Comparison of ENCODE assay signal across 11 mouse cellular contexts in the genomic region with DNA sequence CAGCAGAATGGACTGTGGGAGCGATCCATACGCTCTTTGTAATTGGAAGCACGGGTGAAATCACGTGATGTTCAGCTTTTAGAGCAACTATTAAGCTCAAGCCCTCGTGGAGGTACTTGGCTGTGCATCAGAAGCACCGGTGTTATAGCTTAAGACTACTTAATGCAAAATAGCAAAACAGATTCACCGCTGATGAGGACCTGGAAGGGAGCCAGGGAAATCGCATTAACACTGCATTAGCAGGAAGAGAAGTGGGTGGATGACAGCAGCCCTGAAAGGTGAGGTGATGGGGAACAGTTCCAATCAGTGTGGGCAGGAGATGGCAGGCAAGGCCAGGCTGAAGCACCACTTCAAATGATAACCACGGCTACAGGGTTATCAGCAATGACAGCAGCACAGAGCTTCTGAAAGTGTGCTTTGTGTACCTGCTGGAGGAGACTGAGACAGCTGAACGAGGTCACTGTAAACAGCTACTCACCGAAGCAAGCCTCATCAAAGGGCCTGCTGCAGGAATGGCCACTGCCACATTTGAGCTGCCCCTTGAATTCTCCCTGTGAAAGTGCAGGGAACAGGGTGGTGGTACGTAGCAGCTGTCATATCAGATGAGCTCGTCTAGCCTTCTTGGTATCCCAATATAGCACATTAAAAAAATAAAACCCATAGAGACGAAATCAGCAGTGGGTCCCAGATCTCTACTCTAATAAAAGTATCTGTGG. TPM values are rescaled to one million over a fixed set of nuclear protein-coding genes. Genes with fewer than 3 reads are reported as not detected.
DNase-seq lines count a peak whose midpoint lies in the region; ATAC-seq and TF ChIP-seq lines count a peak whose summit lies in the region.
"Had no signal": no experiment of that assay in that cellular context is flagged by ENCODE, and none has a peak within 500 bp of the region (broad histone marks: within the 10 kb centered on the region; RNA-seq: fewer than 3 reads in every experiment).

No protein-coding gene starts in this region.

- H3K36me3 ChIP-seq in hindbrain, embryonic 13.5 days, result no peaks in the 10 kb centered on the region
- no peaks in the 10 kb centered on the region for H3K36me3 ChIP-seq in hindbrain, embryonic 10.5 days
- no peaks in the 10 kb centered on the region for H3K36me3 ChIP-seq in midbrain, embryonic 13.5 days

- no peak overlapping the region for H3K4me2 ChIP-seq in hindbrain, embryonic 13.5 days
- H3K4me2 ChIP-seq in midbrain, embryonic 13.5 days (replicated peaks), result no peak overlapping the region

- no peak for TF ChIP-seq POLR2A in cortical plate, adult 2 months (IDR thresholded peaks at IDR 0.05; ENCODE audit: extremely low read depth, insufficient read depth, low read length)

- TF ChIP-seq CTCF in cortical plate, adult 2 months (IDR thresholded peaks at IDR 0.05; ENCODE audit: extremely low read depth, insufficient read depth, low read length), result no peak

- DNase-seq in hindbrain, embryonic 10.5 days (ENCODE audit: low spot score), result no peak
- peak; percentile 71 for DNase-seq in cerebellum, adult 11-12 months
- no peak for DNase-seq in gastrocnemius, postnatal 25 days
- DNase-seq: gastrocnemius, postnatal 14 days had no signal

- no peak overlapping the region for H3K9ac ChIP-seq in hindbrain, embryonic 13.5 days
- H3K9ac ChIP-seq in midbrain, embryonic 13.5 days (replicated peaks), result no peak overlapping the region

- H3K9me3 ChIP-seq in hindbrain, embryonic 13.5 days, result no peaks in the 10 kb centered on the region
- H3K9me3 ChIP-seq in hindbrain, embryonic 10.5 days, result no peaks in the 10 kb centered on the region
- H3K9me3 ChIP-seq in midbrain, embryonic 13.5 days, result no peaks in the 10 kb centered on the region

- H3K4me1 ChIP-seq in hindbrain, embryonic 13.5 days (replicated peaks), result peaks cover 14% of the 10 kb centered on the region
- no peaks in the 10 kb centered on the region for H3K4me1 ChIP-seq in hindbrain, embryonic 10.5 days (replicated peaks)
- peaks cover 11% of the 10 kb centered on the region for H3K4me1 ChIP-seq in cortical plate, adult 2 months (ENCODE audit: control insufficient read depth, insufficient read depth, low read length)
- peaks cover 17% of the 10 kb centered on the region for H3K4me1 ChIP-seq in midbrain, embryonic 13.5 days (replicated peaks)

- ATAC-seq in hindbrain, embryonic 13.5 days (ENCODE audit: low FRiP score), result peak; percentile 75
- ATAC-seq in midbrain, embryonic 13.5 days, result peak; percentile 89
- ATAC-seq in inflammation-experienced regulatory T-cells, adult 6 months, result no peak

- no peak overlapping the region for H3K4me3 ChIP-seq in hindbrain, embryonic 13.5 days
- no peak overlapping the region for H3K4me3 ChIP-seq in hindbrain, embryonic 10.5 days
- no peak overlapping the region for H3K4me3 ChIP-seq in cortical plate, adult 2 months (ENCODE audit: insufficient read depth, low read length)
- no peak overlapping the region for H3K4me3 ChIP-seq in midbrain, embryonic 13.5 days (replicated peaks)

- no peaks in the 10 kb centered on the region for H3K27me3 ChIP-seq in hindbrain, embryonic 13.5 days
- no peaks in the 10 kb centered on the region for H3K27me3 ChIP-seq in hindbrain, embryonic 10.5 days (ENCODE audit: insufficient read depth, poor library complexity, severe bottlenecking)
- no peaks in the 10 kb centered on the region for H3K27me3 ChIP-seq in midbrain, embryonic 13.5 days

- 58% methylated on average over 14 of the region's 14 CpGs for WGBS in hindbrain, embryonic 13.5 days
- WGBS in hindbrain, embryonic 10.5 days, result 80% methylated on average over 14 of the region's 14 CpGs
- WGBS in midbrain, embryonic 13.5 days, result 61% methylated on average over 14 of the region's 14 CpGs

- peak overlapping the region; percentile 55 for H3K27ac ChIP-seq in hindbrain, embryonic 13.5 days
- H3K27ac ChIP-seq in hindbrain, embryonic 10.5 days, result no peak overlapping the region
- peak overlapping the region; percentile 11; the same call in 1 of the 2 replicates for H3K27ac ChIP-seq in cortical plate, adult 2 months (ENCODE audit: insufficient read depth, low read length)
- H3K27ac ChIP-seq in midbrain, embryonic 13.5 days, result peak overlapping the region; percentile 60
- H3K27ac ChIP-seq: macrophage had no signal

RNA-seq across cellular contexts. Expression of gene Gm5136, which starts 20.1 kb away (rescaled TPM):
- 0.18 and 0.43 TPM in 2 replicates for polyA plus RNA-seq in hindbrain, embryonic 13.5 days (2015; fragmentation: Nextera tagmentation; extraction: Ambion mirVana)
- 0.15 TPM in 1 of 2 replicates, not detected in the other for polyA plus RNA-seq in hindbrain, embryonic 10.5 days (2016; fragmentation: Nextera tagmentation; extraction: Ambion mirVana)
- 1.6 and 2.2 TPM in 2 replicates for polyA plus RNA-seq in cortical plate, adult 2 months (2012; rRNA removed)
- polyA plus RNA-seq in midbrain, embryonic 13.5 days (2015; fragmentation: Nextera tagmentation; extraction: Ambion mirVana), result 0.32 and 0.59 TPM in 2 replicates
- polyA plus RNA-seq in inflammation-experienced regulatory T-cells, adult 6 months (2017; shearing (Covaris generic)), result not detected
- not detected for total RNA-seq in gastrocnemius, postnatal 25 days (2021)
- total RNA-seq: common myeloid progenitor, adult 5-6 weeks; gastrocnemius, postnatal 14 days; MEL had no signal
- polyA plus RNA-seq: macrophage had no signal
